Mouse (Mus musculus): ENCODE results near the gene Tmc2.

The Tmc2 gene

GRCm38 (mm10) chr2:130194894-130195293 is at the start of gene Tmc2:
Tmc2 (plus strand) TSS chr2:130195194.
- DNase-seq = no peak

- DNase-seq = no peak
Observed at GRCm38 (mm10) chr2:130146089-130146668, 48.8 kb upstream of the Tmc2 start.

GRCm38 (mm10) chr2:130155171-130155570 is 39.8 kb upstream of the Tmc2 start:
- DNase-seq = no peak

GRCm38 (mm10) chr2:130155851-130156250 is 39.1 kb upstream of the Tmc2 start:
- DNase-seq = no peak

- DNase-seq = no peak
Observed at GRCm38 (mm10) chr2:130157231-130158087, 37.5 kb upstream of the Tmc2 start.

GRCm38 (mm10) chr2:130158088-130158437 is 36.9 kb upstream of the Tmc2 start:
- DNase-seq = no peak

- DNase-seq = no peak
Observed at GRCm38 (mm10) chr2:130162701-130163100, 32.3 kb upstream of the Tmc2 start.

- DNase-seq = peak; percentile 20
Observed at GRCm38 (mm10) chr2:130166311-130167214, 28.4 kb upstream of the Tmc2 start.

GRCm38 (mm10) chr2:130167861-130168260 is 27.1 kb upstream of the Tmc2 start:
- DNase-seq = peak; percentile 66

GRCm38 (mm10) chr2:130171674-130172073 is 23.3 kb upstream of the Tmc2 start:
- DNase-seq = no peak

GRCm38 (mm10) chr2:130176820-130177219 is 18.2 kb upstream of the Tmc2 start:
- peak; percentile 2 for DNase-seq

- DNase-seq = no peak
Observed at GRCm38 (mm10) chr2:130178381-130178705, 16.7 kb upstream of the Tmc2 start.

- peak; percentile 95 for DNase-seq
Observed at GRCm38 (mm10) chr2:130178706-130179506, 16.1 kb upstream of the Tmc2 start, which contains the start of gene Snrpb. Snrpb (minus strand) TSS chr2:130179403.

GRCm38 (mm10) chr2:130179507-130180019 is 15.4 kb upstream of the Tmc2 start:
- DNase-seq = no peak

GRCm38 (mm10) chr2:130188391-130188790 is 6.6 kb upstream of the Tmc2 start:
- no peak for DNase-seq

- DNase-seq = no peak
Observed at GRCm38 (mm10) chr2:130200961-130201360, 6.0 kb downstream of the Tmc2 start.

GRCm38 (mm10) chr2:130207376-130207775 is 12.4 kb downstream of the Tmc2 start:
- DNase-seq = no peak

- no peak for DNase-seq
Observed at GRCm38 (mm10) chr2:130207996-130208395, 13.0 kb downstream of the Tmc2 start.

GRCm38 (mm10) chr2:130209636-130210035 is 14.6 kb downstream of the Tmc2 start:
- no peak for DNase-seq

GRCm38 (mm10) chr2:130211581-130211980 is 16.6 kb downstream of the Tmc2 start:
- DNase-seq = no peak

- peak; percentile 73 for DNase-seq
Observed at GRCm38 (mm10) chr2:130246912-130247311, 51.9 kb downstream of the Tmc2 start.

- DNase-seq = no peak
Observed at GRCm38 (mm10) chr2:130248226-130248625, 53.2 kb downstream of the Tmc2 start.

Measured in lung, postnatal 36 days (tissue).